Comparison of ENCODE assay signal across 9 mouse cellular contexts in genomic region chr7:98430785-98431184, GRCm38 (mm10). TPM values are rescaled to one million over a fixed set of nuclear protein-coding genes. Genes with fewer than 3 reads are reported as not detected.
DNase-seq lines count a peak whose midpoint lies in the region; ATAC-seq and TF ChIP-seq lines count a peak whose summit lies in the region.
"Had no signal": no experiment of that assay in that cellular context is flagged by ENCODE, and none has a peak within 500 bp of the region (broad histone marks: within the 10 kb centered on the region; RNA-seq: fewer than 3 reads in every experiment).

No protein-coding gene starts in this region.

- H3K9me3 ChIP-seq in intestine, postnatal 0 days (ENCODE audit: control insufficient read depth): no peaks in the 10 kb centered on the region
- H3K9me3 ChIP-seq in midbrain, postnatal 0 days (ENCODE audit: low read length): no peaks in the 10 kb centered on the region
- H3K9me3 ChIP-seq: limb, embryonic 12.5 days had no signal

- WGBS in intestine, postnatal 0 days: 41% methylated on average over 3 of the region's 3 CpGs
- WGBS in midbrain, postnatal 0 days: 42% methylated on average over 3 of the region's 3 CpGs

- no peak for ATAC-seq in intestine, postnatal 0 days
- no peak for ATAC-seq in midbrain, postnatal 0 days (ENCODE audit: low FRiP score)

- H3K27me3 ChIP-seq in intestine, postnatal 0 days (replicated peaks; ENCODE audit: control insufficient read depth, insufficient read depth, low read length): no peaks in the 10 kb centered on the region
- H3K27me3 ChIP-seq in midbrain, postnatal 0 days (ENCODE audit: insufficient read depth, low read length): no peaks in the 10 kb centered on the region
- H3K27me3 ChIP-seq in testis, adult 2 months (ENCODE audit: control insufficient read depth, insufficient read depth, low read length): no peaks in the 10 kb centered on the region
- H3K27me3 ChIP-seq: limb, embryonic 12.5 days had no signal

- DNase-seq in adrenal gland, adult (ENCODE audit: inconsistent age in 2 of 2, low spot score in 1 of 2): peak; percentile 65 to 87
- no peak for DNase-seq in adrenal gland, adult 8-10 months
- peak; percentile 44 to 76 for DNase-seq in cerebellum, postnatal 4 days (ENCODE audit: low spot score in 2 of 2)
- peak; percentile 31 to 43 for DNase-seq in gastrocnemius, adult 8-10 months (ENCODE audit: low spot score in 2 of 2)
- DNase-seq in left cerebral cortex, postnatal 10 days (ENCODE audit: extremely low spot score in 1 of 2, low spot score in 2 of 2): peak; percentile 48 to 73
- DNase-seq in midbrain, postnatal 0 days (ENCODE audit: low spot score): peak; percentile 80

- no peaks in the 10 kb centered on the region for H3K36me3 ChIP-seq in intestine, postnatal 0 days (ENCODE audit: control insufficient read depth, insufficient read depth)
- H3K36me3 ChIP-seq in midbrain, postnatal 0 days (ENCODE audit: insufficient read depth, low read length): no peaks in the 10 kb centered on the region
- H3K36me3 ChIP-seq in testis, adult 2 months (ENCODE audit: control insufficient read depth, insufficient read depth, low read length): no peaks in the 10 kb centered on the region
- H3K36me3 ChIP-seq: limb, embryonic 12.5 days had no signal

- TF ChIP-seq CTCF in intestine, postnatal 0 days (IDR thresholded peaks at IDR 0.05; ENCODE audit: low read depth): peak; percentile 98
- peak; percentile 91 for TF ChIP-seq CTCF in midbrain, postnatal 0 days (IDR thresholded peaks at IDR 0.05)
- peak; percentile 64; the same call in 1 of the 2 replicates for TF ChIP-seq CTCF in testis, adult 2 months (IDR thresholded peaks at IDR 0.05; ENCODE audit: control insufficient read depth, insufficient read depth, insufficient replicate concordance, low read depth, low read length)

- H3K27ac ChIP-seq in intestine, postnatal 0 days (ENCODE audit: low read depth, low read length): no peak overlapping the region
- H3K27ac ChIP-seq in midbrain, postnatal 0 days (ENCODE audit: low read depth, low read length): no peak overlapping the region
- H3K27ac ChIP-seq in testis, adult 2 months (ENCODE audit: control insufficient read depth, insufficient read depth, low read depth, low read length): no peak overlapping the region
- H3K27ac ChIP-seq: limb, embryonic 12.5 days had no signal

- intact Hi-C loops in left cerebral cortex, postnatal 10 days (cut with DNase I): loop anchor here (2.0 to 10.0 kb wide), 2 partner anchors 82 to 286 kb away; partner anchors contain the start of gene Omp

- no peak overlapping the region for H3K4me3 ChIP-seq in intestine, postnatal 0 days (ENCODE audit: low read depth, low read length)
- no peak overlapping the region for H3K4me3 ChIP-seq in midbrain, postnatal 0 days (ENCODE audit: low read depth, low read length)
- H3K4me3 ChIP-seq in testis, adult 2 months (ENCODE audit: control insufficient read depth, low read depth, low read length): no peak overlapping the region
- H3K4me3 ChIP-seq: limb, embryonic 12.5 days had no signal

- no peak overlapping the region for H3K4me2 ChIP-seq in intestine, postnatal 0 days (replicated peaks; ENCODE audit: low read depth)
- no peak overlapping the region for H3K4me2 ChIP-seq in midbrain, postnatal 0 days (ENCODE audit: low read depth, low read length, poor library complexity, severe bottlenecking)
- H3K4me2 ChIP-seq: limb, embryonic 12.5 days had no signal

- H3K9ac ChIP-seq in intestine, postnatal 0 days (ENCODE audit: low read depth, low read length): no peak overlapping the region
- no peak overlapping the region for H3K9ac ChIP-seq in midbrain, postnatal 0 days (replicated peaks; ENCODE audit: low read length, poor library complexity, severe bottlenecking)
- H3K9ac ChIP-seq: limb, embryonic 12.5 days had no signal

- H3K4me1 ChIP-seq in intestine, postnatal 0 days (replicated peaks; ENCODE audit: control insufficient read depth, insufficient read depth, low read length): no peaks in the 10 kb centered on the region
- no peaks in the 10 kb centered on the region for H3K4me1 ChIP-seq in midbrain, postnatal 0 days (ENCODE audit: insufficient read depth, low read length)
- no peaks in the 10 kb centered on the region; the same call in 1 of the 2 replicates for H3K4me1 ChIP-seq in testis, adult 2 months (ENCODE audit: control insufficient read depth, insufficient read depth, low read length)

- no peak for TF ChIP-seq POLR2A in testis, adult 2 months (IDR thresholded peaks at IDR 0.05; ENCODE audit: control insufficient read depth, low read depth, low read length)

RNA-seq across cellular contexts. Expression of gene Gucy2d, which starts 9.4 kb away (rescaled TPM):
- not detected for total RNA-seq in adrenal gland, adult 8-10 months (2022)
- under 1 TPM in 1 of 4 experiments, not detected in 3; 0.17 TPM for total RNA-seq in gastrocnemius, adult 8-10 months (2022)
- polyA plus RNA-seq in intestine, postnatal 0 days (2015; fragmentation: Nextera tagmentation; extraction: Ambion mirVana): 4.1 and 4.5 TPM in 2 replicates
- total RNA-seq in left cerebral cortex, postnatal 10 days (2021): not detected
- 0.05 TPM in 1 of 2 replicates, not detected in the other for total RNA-seq in midbrain, postnatal 0 days (2014; rRNA removed)
- 0.05 TPM in 1 of 2 replicates, not detected in the other for polyA plus RNA-seq in midbrain, postnatal 0 days (2015; fragmentation: Nextera tagmentation; extraction: Ambion mirVana)
- 8.7 and 9.8 TPM in 2 replicates for polyA plus RNA-seq in testis, adult 2 months (2012; rRNA removed)

RNA-seq across cellular contexts. Expression of gene Lrrc32, which starts 58.3 kb away (rescaled TPM):
- 10 to 100 TPM; 17.4 to 34.0 (median 28.1) TPM for total RNA-seq in adrenal gland, adult 8-10 months (2022)
- 1 to 10 TPM; 2.4 to 6.1 (median 2.9) TPM for total RNA-seq in gastrocnemius, adult 8-10 months (2022)
- polyA plus RNA-seq in intestine, postnatal 0 days (2015; fragmentation: Nextera tagmentation; extraction: Ambion mirVana): 6.3 and 6.9 TPM in 2 replicates
- 1 to 10 TPM; 2.8 to 4.3 TPM for total RNA-seq in left cerebral cortex, postnatal 10 days (2021)
- 7.6 and 9.0 TPM in 2 replicates for total RNA-seq in midbrain, postnatal 0 days (2014; rRNA removed)
- 5.2 and 6.0 TPM in 2 replicates for polyA plus RNA-seq in midbrain, postnatal 0 days (2015; fragmentation: Nextera tagmentation; extraction: Ambion mirVana)
- polyA plus RNA-seq in testis, adult 2 months (2012; rRNA removed): 0.48 and 0.72 TPM in 2 replicates
